Mouse (Mus musculus) lung, postnatal 36 days (tissue): ENCODE measurements around the gene Gm48551.

Source experiments
- DNase-seq: peaks from one replicate; pipeline ENCODE4 v3.0.0; 2022; ENCODE audit warnings: mixed read lengths

Gene Gm48551

GRCm38 (mm10) chr10:81383802-81384604 is at the start of gene Gm48551, which contains the start of gene Dohh:
Gene Gm48551 (plus strand): TSS chr10:81384466.
Gene Dohh (plus strand): TSS chr10:81384428.
- DNase-seq: peak; percentile 99

- no peak for DNase-seq
These were observed 48.6 kb upstream of the Gm48551 start for GRCm38 (mm10) chr10:81335393-81336340.

GRCm38 (mm10) chr10:81336558-81336957 is 47.7 kb upstream of the Gm48551 start:
- DNase-seq: no peak

GRCm38 (mm10) chr10:81340551-81341332 is 43.5 kb upstream of the Gm48551 start:
- DNase-seq: no peak

GRCm38 (mm10) chr10:81341333-81341949 is 42.8 kb upstream of the Gm48551 start:
- DNase-seq: peak; percentile 90

GRCm38 (mm10) chr10:81342686-81343505 is 41.4 kb upstream of the Gm48551 start, which contains the start of gene Gipc3:
Gene Gipc3 (minus strand): TSS chr10:81343266.
- DNase-seq: no peak

GRCm38 (mm10) chr10:81344421-81345161 is 39.7 kb upstream of the Gm48551 start:
- no peak for DNase-seq

- no peak for DNase-seq
These were observed 39.1 kb upstream of the Gm48551 start for GRCm38 (mm10) chr10:81345162-81345534.

- DNase-seq: peak; percentile 84
These were observed 37.7 kb upstream of the Gm48551 start for GRCm38 (mm10) chr10:81346453-81347067.

GRCm38 (mm10) chr10:81349146-81349545 is 35.1 kb upstream of the Gm48551 start:
- peak; percentile 75 for DNase-seq

- no peak for DNase-seq
These were observed 34.3 kb upstream of the Gm48551 start for GRCm38 (mm10) chr10:81349961-81350350.

GRCm38 (mm10) chr10:81350351-81351063 is 33.8 kb upstream of the Gm48551 start, which contains the start of gene Hmg20b:
Gene Hmg20b (minus strand): TSS chr10:81350480.
- DNase-seq: peak; percentile 100

GRCm38 (mm10) chr10:81351678-81352291 is 32.5 kb upstream of the Gm48551 start:
- DNase-seq: no peak

GRCm38 (mm10) chr10:81354738-81355477 is 29.4 kb upstream of the Gm48551 start:
- no peak for DNase-seq

- no peak for DNase-seq
These were observed 28.7 kb upstream of the Gm48551 start for GRCm38 (mm10) chr10:81355533-81355932.

- peak; percentile 64 for DNase-seq
These were observed 27.8 kb upstream of the Gm48551 start for GRCm38 (mm10) chr10:81356352-81356990.
